Mouse (Mus musculus) right cerebral cortex, postnatal 10 days (tissue): ENCODE data around the gene Btd.

Experiments
- DNase-seq, 2 experiments: peaks; one replicate each; pipeline ENCODE4 v3.0.0; 2021; ENCODE audit warnings: low spot score in 2 of 2

The Btd gene

GRCm38 (mm10) chr14:31664903-31665565, 24.2 kb downstream of the Btd start:
- peak in 1 of 2 experiments; percentile 35 for DNase-seq

- no peak for DNase-seq
Measured at GRCm38 (mm10) chr14:31665566-31665940, 24.7 kb downstream of the Btd start.

- DNase-seq: peak in 1 of 2 experiments; percentile 28
Measured at GRCm38 (mm10) chr14:31666931-31667705, 26.3 kb downstream of the Btd start.

GRCm38 (mm10) chr14:31667741-31668140, 26.9 kb downstream of the Btd start:
- DNase-seq: no peak

GRCm38 (mm10) chr14:31668326-31668725, 27.5 kb downstream of the Btd start:
- DNase-seq: peak; percentile 71 to 76

- DNase-seq: peak; percentile 69 to 71
Measured at GRCm38 (mm10) chr14:31669161-31669611, 28.4 kb downstream of the Btd start.

- peak in 1 of 2 experiments; percentile 70 for DNase-seq
Measured at GRCm38 (mm10) chr14:31669642-31670490, 29.0 kb downstream of the Btd start.

GRCm38 (mm10) chr14:31671635-31672320, 30.9 kb downstream of the Btd start:
- peak; percentile 12 to 16 for DNase-seq

GRCm38 (mm10) chr14:31680656-31681055, 39.8 kb downstream of the Btd start:
- peak in 1 of 2 experiments; percentile 15 for DNase-seq

GRCm38 (mm10) chr14:31681291-31681690, 40.5 kb downstream of the Btd start:
- peak in 1 of 2 experiments; percentile 27 for DNase-seq

GRCm38 (mm10) chr14:31681931-31682555, 41.2 kb downstream of the Btd start:
- DNase-seq: peak in 1 of 2 experiments; percentile 23

- DNase-seq: peak in 1 of 2 experiments; percentile 10
Measured at GRCm38 (mm10) chr14:31683610-31684009, 42.8 kb downstream of the Btd start.

- peak in 1 of 2 experiments; percentile 11 for DNase-seq
Measured at GRCm38 (mm10) chr14:31684343-31685040, 43.7 kb downstream of the Btd start.

- DNase-seq: peak in 1 of 2 experiments; percentile 23
Measured at GRCm38 (mm10) chr14:31685680-31686079, 44.9 kb downstream of the Btd start.

- DNase-seq: no peak
Measured at GRCm38 (mm10) chr14:31686231-31686630, 45.4 kb downstream of the Btd start.

GRCm38 (mm10) chr14:31692536-31692935, 51.7 kb downstream of the Btd start:
- DNase-seq: no peak

- DNase-seq: no peak
Measured at GRCm38 (mm10) chr14:31696206-31696984, 55.6 kb downstream of the Btd start.

GRCm38 (mm10) chr14:31696985-31697303, 56.1 kb downstream of the Btd start:
- no peak for DNase-seq

- no peak for DNase-seq
Measured at GRCm38 (mm10) chr14:31697346-31697745, 56.5 kb downstream of the Btd start.

- DNase-seq: no peak
Measured at GRCm38 (mm10) chr14:31697755-31698154, 56.9 kb downstream of the Btd start.
